Mouse (Mus musculus): Measurements from ENCODE around the gene Pou2af1. TPM values are rescaled to one million over a fixed set of nuclear protein-coding genes. Genes with fewer than 3 reads are reported as not detected.

The Pou2af1 gene
- polyA plus RNA-seq, 1 experiment from 2014 or later: not detected

DNA sequence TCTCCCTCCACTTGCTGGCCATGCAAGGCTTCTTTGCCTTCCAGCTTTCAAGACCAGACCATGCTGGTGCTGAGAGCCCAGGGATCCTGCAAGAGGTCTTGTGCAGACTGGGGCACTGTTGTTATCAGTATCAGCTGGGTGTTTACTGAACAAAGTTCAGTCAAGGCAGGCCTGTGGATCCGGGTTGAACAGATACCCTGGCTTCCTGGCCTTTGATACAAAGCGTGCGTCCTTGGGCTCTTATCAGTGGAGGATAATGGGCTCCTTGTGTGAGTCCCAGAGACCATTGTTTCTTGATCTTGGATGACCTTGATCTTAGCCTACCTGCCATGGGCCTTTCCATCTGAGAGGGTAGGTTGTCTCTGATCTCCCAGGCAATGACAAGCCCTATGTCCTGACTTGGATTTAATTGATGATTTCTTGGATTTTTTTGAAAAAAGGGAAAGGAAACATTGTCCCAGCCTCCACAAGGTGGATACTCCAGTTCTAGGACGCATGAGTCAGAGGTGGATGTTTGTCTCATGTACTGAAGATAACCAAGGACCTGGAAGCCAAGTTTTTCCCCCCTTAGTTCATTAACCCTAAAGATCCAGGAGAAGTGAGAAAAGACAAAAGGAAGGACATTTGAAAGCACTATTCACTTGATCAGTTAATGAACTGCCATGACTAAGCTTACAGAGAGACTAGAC lies 17.3 kb downstream of the Pou2af1 start:
- Histone ChIP-seq H3K4me2 (no peak overlapping the region), H3K9me3 (replicated peaks) (no peaks in the 10 kb centered on the region), H3K27ac (ENCODE audit: poor library complexity, severe bottlenecking) (no peak overlapping the region), H3K27me3 (replicated peaks) (peaks cover 2% of the 10 kb centered on the region; the same call in 1 of the 2 replicates), H3K4me3 (no peak overlapping the region), H3K4me1 (replicated peaks) (peaks cover 13% of the 10 kb centered on the region), H3K36me3 (no peaks in the 10 kb centered on the region), H3K9ac (no peak overlapping the region)
- whole genome bisulfite sequencing: 13% methylated on average over 4 of the region's 4 CpGs
- ATAC-seq (ENCODE audit: insufficient number of reproducible peaks, low FRiP score): no peak

DNA sequence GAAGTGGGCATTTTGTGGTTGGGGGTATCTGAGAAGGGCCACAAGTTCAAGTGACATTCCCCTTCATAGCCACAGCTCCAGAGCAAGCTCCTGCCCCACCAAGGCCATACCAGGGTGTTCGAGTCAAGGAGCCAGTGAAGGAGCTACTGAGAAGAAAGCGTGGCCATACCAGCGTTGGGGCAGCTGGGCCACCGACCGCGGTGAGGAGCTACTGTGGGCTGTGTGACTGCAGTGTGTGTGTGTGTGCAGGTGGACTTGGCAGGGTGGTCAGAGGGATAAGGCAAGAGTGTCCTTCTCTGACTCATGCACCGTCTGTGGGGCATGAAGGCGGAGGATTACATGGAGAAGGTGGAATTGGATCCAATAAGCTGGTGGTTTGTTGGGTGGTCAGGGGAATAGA lies 18.7 kb downstream of the Pou2af1 start:
- no peak overlapping the region for H3K9ac ChIP-seq
- H3K4me1 ChIP-seq (replicated peaks): peaks cover 13% of the 10 kb centered on the region
- 87% methylated on average over 8 of the region's 8 CpGs for WGBS

DNA sequence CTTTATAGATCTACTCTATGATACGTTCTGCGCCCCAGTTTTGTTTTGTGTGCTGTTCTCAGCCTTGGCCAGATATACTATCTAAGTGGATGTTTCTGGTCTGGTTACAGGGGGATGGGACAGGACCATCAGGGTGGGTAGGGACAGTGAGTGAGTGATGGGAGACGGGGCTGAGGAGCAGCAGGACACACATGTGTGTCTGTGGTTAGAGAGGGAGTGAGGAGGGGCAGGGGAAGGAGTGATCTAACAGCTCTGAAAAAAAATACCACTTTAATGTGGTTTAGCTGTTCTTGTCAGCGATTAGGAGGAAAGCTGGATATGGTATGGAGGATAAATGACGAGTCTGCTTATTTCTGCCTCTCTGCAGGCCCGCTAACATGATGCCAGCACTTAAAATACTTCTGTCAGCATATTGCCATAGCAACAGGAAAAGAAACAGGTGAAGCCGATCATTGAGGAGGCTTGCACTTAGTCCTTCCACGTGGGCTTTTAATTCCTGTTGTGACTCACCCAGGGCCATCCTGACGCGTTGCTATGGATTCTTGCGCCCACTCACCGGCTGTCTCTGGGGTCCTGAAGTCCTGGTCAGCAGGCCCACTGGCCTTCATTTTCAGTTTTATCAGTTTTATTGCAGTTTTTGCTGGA lies 25.4 kb downstream of the Pou2af1 start:
- Histone ChIP-seq H3K4me1 (replicated peaks) (peaks cover 8% of the 10 kb centered on the region; the same call in 1 of the 2 replicates), H3K9ac (no peak overlapping the region), H3K27me3 (replicated peaks) (no peaks in the 10 kb centered on the region), H3K27ac (ENCODE audit: poor library complexity, severe bottlenecking) (no peak overlapping the region), H3K4me3 (no peak overlapping the region), H3K4me2 (no peak overlapping the region), H3K9me3 (replicated peaks) (no peaks in the 10 kb centered on the region), H3K36me3 (no peaks in the 10 kb centered on the region)
- ATAC-seq (ENCODE audit: insufficient number of reproducible peaks, low FRiP score): no peak
- 45% methylated on average over 12 of the region's 12 CpGs for WGBS

More for the DNA sequence above, 18.7 kb downstream of the Pou2af1 start:
- no peak for ATAC-seq (ENCODE audit: insufficient number of reproducible peaks, low FRiP score)
- Histone ChIP-seq H3K27ac (ENCODE audit: poor library complexity, severe bottlenecking) (no peak overlapping the region), H3K9me3 (replicated peaks) (no peaks in the 10 kb centered on the region), H3K4me2 (no peak overlapping the region), H3K36me3 (no peaks in the 10 kb centered on the region), H3K4me3 (no peak overlapping the region), H3K27me3 (replicated peaks) (peaks cover 2% of the 10 kb centered on the region; the same call in 1 of the 2 replicates)

DNA sequence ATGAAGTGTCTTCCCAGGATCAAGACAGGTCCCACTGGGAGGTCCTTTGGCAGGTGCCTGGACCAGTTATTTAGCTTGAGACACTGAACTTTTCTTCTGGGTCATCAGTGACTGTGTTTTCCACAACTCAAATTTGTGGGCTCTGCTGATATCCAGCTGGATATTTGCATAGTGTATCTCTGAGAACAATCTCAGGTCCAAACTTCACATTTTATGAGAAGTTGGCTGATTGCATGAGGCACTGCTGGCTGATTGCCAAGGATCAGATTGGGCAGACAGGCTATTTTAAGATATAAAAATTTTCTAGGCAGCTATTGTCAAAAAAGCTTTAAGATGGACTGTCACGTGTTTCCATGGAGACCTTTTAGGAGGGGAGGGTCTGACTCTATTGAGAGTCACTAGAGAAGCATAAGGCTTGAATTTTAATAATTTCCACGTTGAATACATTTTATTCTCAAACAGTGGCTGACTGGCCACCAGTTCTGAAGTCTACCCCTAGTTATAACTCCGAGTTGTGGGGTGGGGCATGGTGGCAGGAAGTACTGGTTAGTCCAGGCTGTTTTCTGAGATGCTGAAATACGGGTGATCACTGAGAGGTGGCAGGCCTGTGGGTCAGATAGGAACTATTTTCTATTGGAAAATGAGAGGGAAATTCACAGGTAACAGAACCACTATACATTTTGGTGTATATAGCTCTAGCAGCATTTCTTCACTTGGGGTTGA lies 43.4 kb downstream of the Pou2af1 start:
- Histone ChIP-seq H3K4me3 (no peak overlapping the region), H3K4me1 (replicated peaks) (no peaks in the 10 kb centered on the region; the same call in 1 of the 2 replicates), H3K9me3 (replicated peaks) (peaks cover 4% of the 10 kb centered on the region), H3K27ac (ENCODE audit: poor library complexity, severe bottlenecking) (no peak overlapping the region), H3K9ac (no peak overlapping the region), H3K27me3 (replicated peaks) (no peaks in the 10 kb centered on the region), H3K4me2 (no peak overlapping the region), H3K36me3 (no peaks in the 10 kb centered on the region)
- 67% methylated on average over 4 of the region's 4 CpGs for WGBS
- no peak for ATAC-seq (ENCODE audit: insufficient number of reproducible peaks, low FRiP score)

DNA sequence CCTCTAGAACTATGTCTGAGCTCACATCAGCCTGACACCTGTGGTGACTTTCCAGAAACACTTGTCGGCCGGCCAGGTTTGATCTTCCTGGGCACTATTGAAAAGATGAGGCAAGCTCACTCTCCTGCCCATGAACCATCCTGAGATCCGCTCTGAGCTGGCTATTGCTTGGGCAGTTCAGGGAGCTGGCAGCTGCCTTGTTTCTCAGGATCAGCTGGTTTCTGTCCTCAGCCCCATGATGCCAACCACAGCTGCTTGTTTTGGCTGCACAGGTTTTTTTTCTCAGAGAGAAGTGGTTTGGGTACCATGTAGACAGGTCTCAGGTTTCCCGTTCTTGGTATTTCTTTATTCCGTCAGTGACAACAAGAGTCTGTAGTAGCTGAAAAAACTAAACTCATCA lies 44.9 kb downstream of the Pou2af1 start:
- Histone ChIP-seq H3K4me2 (no peak overlapping the region), H3K36me3 (no peaks in the 10 kb centered on the region), H3K27me3 (replicated peaks) (no peaks in the 10 kb centered on the region), H3K9me3 (replicated peaks) (peaks cover 4% of the 10 kb centered on the region), H3K4me1 (replicated peaks) (no peaks in the 10 kb centered on the region; the same call in 1 of the 2 replicates), H3K9ac (no peak overlapping the region), H3K27ac (ENCODE audit: poor library complexity, severe bottlenecking) (no peak overlapping the region), H3K4me3 (no peak overlapping the region)
- no peak for ATAC-seq (ENCODE audit: insufficient number of reproducible peaks, low FRiP score)
- WGBS: 67% methylated on average over 5 of the region's 5 CpGs

DNA sequence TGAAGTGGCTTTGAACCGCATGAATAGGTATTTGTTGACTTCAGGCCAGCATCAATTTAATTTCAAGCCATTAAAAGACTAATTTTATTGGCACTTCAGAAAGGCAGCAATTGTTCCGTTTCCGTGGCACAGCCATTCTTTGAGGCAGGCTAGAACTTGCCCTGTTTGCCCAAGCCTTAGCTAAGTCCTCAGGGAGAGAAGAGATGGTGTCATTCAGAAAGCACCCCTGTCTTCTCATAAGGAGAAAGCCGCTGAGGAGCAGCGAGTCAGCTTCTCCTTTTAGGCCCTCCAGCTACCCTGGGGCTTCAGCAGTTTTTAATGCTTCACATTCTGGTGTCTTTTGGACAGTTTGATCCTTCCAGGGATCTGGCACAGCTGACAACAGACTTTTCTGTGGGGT lies 55.3 kb downstream of the Pou2af1 start:
- H3K27ac ChIP-seq (ENCODE audit: poor library complexity, severe bottlenecking): no peak overlapping the region
- no peaks in the 10 kb centered on the region for H3K9me3 ChIP-seq (replicated peaks)
- 78% methylated on average over 5 of the region's 5 CpGs for WGBS
- no peaks in the 10 kb centered on the region for H3K27me3 ChIP-seq (replicated peaks)
- H3K9ac ChIP-seq: no peak overlapping the region
- no peak for ATAC-seq (ENCODE audit: insufficient number of reproducible peaks, low FRiP score)
- H3K36me3 ChIP-seq: peaks cover 5% of the 10 kb centered on the region
- H3K4me3 ChIP-seq: no peak overlapping the region
- H3K4me1 ChIP-seq (replicated peaks): no peaks in the 10 kb centered on the region
- no peak overlapping the region for H3K4me2 ChIP-seq

DNA sequence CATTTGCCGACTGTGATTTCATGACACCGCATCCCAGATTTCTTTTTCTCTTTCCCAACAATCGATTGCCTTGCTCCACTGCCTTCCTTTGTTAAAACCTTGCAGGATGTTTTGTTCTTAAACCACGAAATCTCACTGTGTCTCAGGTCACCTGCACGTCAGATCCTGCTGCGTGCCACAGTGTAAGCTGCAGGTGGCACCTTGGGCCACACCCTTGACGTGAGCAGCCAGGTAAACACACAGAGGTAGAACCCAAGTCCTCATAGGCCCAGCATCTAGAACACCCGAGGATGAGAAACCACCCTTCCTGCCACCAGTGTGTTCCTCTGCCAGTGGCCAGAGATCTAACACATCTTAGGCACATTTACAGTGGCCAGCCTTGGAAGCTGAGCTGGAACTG lies 57.6 kb downstream of the Pou2af1 start:
- Histone ChIP-seq H3K4me1 (replicated peaks) (peaks cover 4% of the 10 kb centered on the region; the same call in 1 of the 2 replicates), H3K9me3 (replicated peaks) (no peaks in the 10 kb centered on the region), H3K4me2 (no peak overlapping the region), H3K9ac (no peak overlapping the region), H3K27ac (ENCODE audit: poor library complexity, severe bottlenecking) (no peak overlapping the region), H3K27me3 (replicated peaks) (no peaks in the 10 kb centered on the region), H3K4me3 (no peak overlapping the region), H3K36me3 (peaks cover 5% of the 10 kb centered on the region)
- 78% methylated on average over 8 of the region's 8 CpGs for WGBS
- no peak for ATAC-seq (ENCODE audit: insufficient number of reproducible peaks, low FRiP score)

DNA sequence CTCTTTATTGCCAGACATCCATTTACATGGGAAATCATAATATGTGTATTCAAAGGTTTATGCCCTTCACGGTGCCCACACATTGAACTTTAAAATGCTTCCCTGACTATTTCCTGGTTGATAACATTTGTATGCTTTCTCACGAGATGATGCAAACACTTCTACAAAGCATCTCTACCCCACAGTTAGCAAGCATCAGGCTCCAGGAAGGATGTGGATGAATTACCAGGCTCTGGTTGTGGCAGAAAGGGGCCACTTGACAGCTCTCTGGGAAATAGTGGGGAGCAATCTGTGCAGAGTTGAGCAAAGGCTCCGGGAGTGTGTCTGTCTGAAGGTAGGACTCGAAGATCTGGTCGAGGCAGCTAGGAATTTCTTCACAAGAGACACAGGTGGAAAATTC lies 58.6 kb downstream of the Pou2af1 start:
- ATAC-seq (ENCODE audit: insufficient number of reproducible peaks, low FRiP score): no peak
- H3K36me3 ChIP-seq: peaks cover 5% of the 10 kb centered on the region
- WGBS: 53% methylated on average over 5 of the region's 5 CpGs
- H3K9ac ChIP-seq: no peak overlapping the region
- H3K4me2 ChIP-seq: no peak overlapping the region
- H3K4me3 ChIP-seq: no peak overlapping the region
- peaks cover 4% of the 10 kb centered on the region; the same call in 1 of the 2 replicates for H3K4me1 ChIP-seq (replicated peaks)
- H3K27ac ChIP-seq (ENCODE audit: poor library complexity, severe bottlenecking): no peak overlapping the region
- no peaks in the 10 kb centered on the region for H3K9me3 ChIP-seq (replicated peaks)
- no peaks in the 10 kb centered on the region for H3K27me3 ChIP-seq (replicated peaks)

DNA sequence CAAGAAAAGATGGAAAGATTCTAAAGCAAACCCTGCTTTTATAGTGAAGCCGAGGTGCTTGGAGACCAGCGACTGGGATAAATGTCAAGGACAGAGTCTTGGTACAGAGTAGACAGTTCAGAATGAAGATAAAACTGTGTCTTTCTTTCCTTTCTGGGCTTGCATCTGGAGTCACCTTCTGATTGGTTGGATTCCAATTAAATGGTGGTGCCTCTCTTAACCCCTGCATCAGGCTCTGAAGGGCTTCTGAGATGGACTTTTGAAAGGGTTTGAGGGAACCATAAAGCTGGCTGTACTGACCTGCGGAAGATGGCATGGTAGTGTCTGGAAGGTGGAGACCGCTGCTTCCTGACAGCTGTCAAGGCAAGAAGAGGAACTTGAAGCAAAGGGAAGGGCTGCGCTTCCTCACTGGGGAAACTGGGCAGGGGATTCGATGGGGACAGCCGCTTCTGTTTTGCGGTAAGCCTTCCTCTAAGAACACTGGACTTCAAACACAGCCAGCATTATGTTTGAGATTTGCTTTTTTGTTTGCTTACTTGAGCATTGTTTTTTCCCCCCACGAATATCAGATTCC lies 60.2 kb downstream of the Pou2af1 start:
- WGBS: 58% methylated on average over 9 of the region's 9 CpGs
- Histone ChIP-seq H3K36me3 (peaks cover 5% of the 10 kb centered on the region), H3K27me3 (replicated peaks) (no peaks in the 10 kb centered on the region), H3K4me2 (no peak overlapping the region), H3K9me3 (replicated peaks) (no peaks in the 10 kb centered on the region), H3K4me1 (replicated peaks) (peaks cover 12% of the 10 kb centered on the region), H3K4me3 (no peak overlapping the region), H3K9ac (no peak overlapping the region), H3K27ac (ENCODE audit: poor library complexity, severe bottlenecking) (no peak overlapping the region)
- no peak for ATAC-seq (ENCODE audit: insufficient number of reproducible peaks, low FRiP score)

DNA sequence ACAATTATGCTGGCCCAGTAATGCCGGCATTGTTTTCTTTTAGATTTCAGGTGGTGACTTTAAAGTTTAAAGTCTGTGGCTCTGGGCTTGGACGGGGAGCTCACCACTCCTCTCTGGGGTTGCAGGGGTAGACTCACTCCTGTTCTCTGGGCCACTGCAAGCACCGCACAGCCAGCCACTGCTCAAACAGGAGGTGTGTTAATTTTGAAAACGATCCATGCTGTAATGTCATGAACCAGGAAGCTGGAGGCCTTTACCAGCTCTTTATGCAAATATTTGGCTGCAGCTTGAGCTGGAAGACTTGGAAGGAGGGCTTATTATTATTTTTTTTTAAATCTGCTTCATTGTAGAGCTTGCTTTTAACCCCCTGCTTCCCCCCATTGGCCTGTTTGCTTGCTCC lies 61.2 kb downstream of the Pou2af1 start:
- Histone ChIP-seq H3K4me2 (no peak overlapping the region), H3K9ac (no peak overlapping the region), H3K4me1 (replicated peaks) (peaks cover 12% of the 10 kb centered on the region), H3K27me3 (replicated peaks) (peaks cover 5% of the 10 kb centered on the region; the same call in 1 of the 2 replicates), H3K36me3 (peaks cover 5% of the 10 kb centered on the region), H3K27ac (ENCODE audit: poor library complexity, severe bottlenecking) (no peak overlapping the region), H3K9me3 (replicated peaks) (no peaks in the 10 kb centered on the region), H3K4me3 (no peak overlapping the region)
- no peak for ATAC-seq (ENCODE audit: insufficient number of reproducible peaks, low FRiP score)
- 27% methylated on average over 4 of the region's 4 CpGs for WGBS
